Mouse (Mus musculus): ENCODE data around the gene Abcb9. TPM values are rescaled to one million over a fixed set of nuclear protein-coding genes. Genes with fewer than 3 reads are reported as not detected.

Gene Abcb9
- total RNA-seq, 2 experiments from 2014 or later: 1.3 to 1.4 TPM

- no peak for ATAC-seq (ENCODE audit: poor library complexity, severe bottlenecking)
Measured at GRCm38 (mm10) chr5:124034471-124034870, 61.1 kb downstream of the Abcb9 start.

- ATAC-seq (ENCODE audit: poor library complexity, severe bottlenecking): peak; percentile 83
Measured at GRCm38 (mm10) chr5:124032001-124032508, 63.5 kb downstream of the Abcb9 start, which contains the start of gene Vps37b. TSS of gene Vps37b (minus strand) at chr5:124032270.

GRCm38 (mm10) chr5:124031068-124031955 lies 64.3 kb downstream of the Abcb9 start:
- peak; percentile 58 for ATAC-seq (ENCODE audit: poor library complexity, severe bottlenecking)

- ATAC-seq (ENCODE audit: poor library complexity, severe bottlenecking): no peak
Measured at GRCm38 (mm10) chr5:124030386-124031067, 65.1 kb downstream of the Abcb9 start.

GRCm38 (mm10) chr5:124029220-124030035 lies 66.2 kb downstream of the Abcb9 start:
- ATAC-seq (ENCODE audit: poor library complexity, severe bottlenecking): no peak

- ATAC-seq (ENCODE audit: poor library complexity, severe bottlenecking): no peak
Measured at GRCm38 (mm10) chr5:124028680-124029079, 66.9 kb downstream of the Abcb9 start.

GRCm38 (mm10) chr5:124027702-124028470 lies 67.7 kb downstream of the Abcb9 start:
- ATAC-seq (ENCODE audit: poor library complexity, severe bottlenecking): no peak

- peak; percentile 26 for ATAC-seq (ENCODE audit: poor library complexity, severe bottlenecking)
Measured at GRCm38 (mm10) chr5:124026568-124026967, 69.0 kb downstream of the Abcb9 start.

GRCm38 (mm10) chr5:124025587-124026441 lies 69.8 kb downstream of the Abcb9 start:
- ATAC-seq (ENCODE audit: poor library complexity, severe bottlenecking): no peak

GRCm38 (mm10) chr5:124025146-124025545 lies 70.5 kb downstream of the Abcb9 start:
- peak; percentile 73 for ATAC-seq (ENCODE audit: poor library complexity, severe bottlenecking)

- ATAC-seq (ENCODE audit: poor library complexity, severe bottlenecking): peak; percentile 8
Measured at GRCm38 (mm10) chr5:124024677-124025076, 70.9 kb downstream of the Abcb9 start.

- ATAC-seq (ENCODE audit: poor library complexity, severe bottlenecking): no peak
Measured at GRCm38 (mm10) chr5:124022365-124022764, 73.2 kb downstream of the Abcb9 start.

GRCm38 (mm10) chr5:124021701-124022100 lies 73.9 kb downstream of the Abcb9 start:
- ATAC-seq (ENCODE audit: poor library complexity, severe bottlenecking): 0 out of 2 replicates have a peak, but pooled peaks have one; percentile 19

GRCm38 (mm10) chr5:124021148-124021547 lies 74.5 kb downstream of the Abcb9 start:
- ATAC-seq (ENCODE audit: poor library complexity, severe bottlenecking): peak; percentile 5; the same call in 1 of the 2 replicates

- ATAC-seq (ENCODE audit: poor library complexity, severe bottlenecking): peak; percentile 45
Measured at GRCm38 (mm10) chr5:124019348-124020216, 76.0 kb downstream of the Abcb9 start.

GRCm38 (mm10) chr5:124018651-124019050 lies 76.9 kb downstream of the Abcb9 start:
- ATAC-seq (ENCODE audit: poor library complexity, severe bottlenecking): no peak

- no peak for ATAC-seq (ENCODE audit: poor library complexity, severe bottlenecking)
Measured at GRCm38 (mm10) chr5:124017941-124018340, 77.7 kb downstream of the Abcb9 start.

GRCm38 (mm10) chr5:124016291-124016821 lies 79.2 kb downstream of the Abcb9 start:
- no peak for ATAC-seq (ENCODE audit: poor library complexity, severe bottlenecking)
